ENCODE assay signal across 8 mouse cellular contexts in the genomic region with DNA sequence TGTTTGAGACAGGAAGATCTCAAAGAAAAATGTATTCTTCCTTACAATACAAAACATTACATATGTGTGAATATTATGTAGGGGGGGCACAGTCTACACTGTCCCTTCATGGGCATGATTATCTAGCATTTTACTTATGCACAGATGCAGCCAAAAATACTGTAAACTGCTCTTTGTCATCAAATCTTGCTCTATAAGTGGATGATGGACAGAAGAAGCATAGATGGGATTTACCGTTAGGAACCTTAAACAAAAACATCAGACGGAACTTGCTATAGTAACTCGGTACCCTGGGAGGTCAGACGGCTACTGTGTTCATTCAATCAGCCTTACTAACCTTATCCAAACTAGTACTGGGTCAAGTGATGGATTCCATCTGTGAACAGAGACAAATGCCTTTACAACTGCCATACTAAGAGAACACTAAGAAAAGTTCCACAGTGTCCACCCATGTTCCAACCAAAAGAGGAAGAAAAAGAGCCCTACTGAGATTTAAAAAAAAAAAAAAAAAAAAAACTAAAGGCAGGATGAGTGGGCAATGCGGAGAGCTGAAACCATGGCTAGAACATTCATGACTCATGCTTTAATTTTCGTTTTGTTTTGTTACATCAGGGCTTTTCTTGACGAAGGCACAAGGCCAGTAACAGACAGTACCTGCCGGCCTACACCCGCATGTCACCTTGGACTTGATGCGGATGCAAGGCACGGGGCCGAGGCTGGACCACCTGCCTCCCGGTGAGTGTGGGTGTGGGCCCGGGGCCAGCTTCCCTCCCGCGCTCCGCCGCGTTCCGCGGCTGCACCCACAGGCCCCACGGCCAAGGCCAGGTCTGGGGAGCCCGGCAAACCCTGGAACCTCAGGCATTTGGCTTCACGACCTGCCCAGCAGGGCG. TPM values are rescaled to one million over a fixed set of nuclear protein-coding genes. Genes with fewer than 3 reads are reported as not detected.
DNase-seq lines count a peak whose midpoint lies in the region; ATAC-seq and TF ChIP-seq lines count a peak whose summit lies in the region.

No protein-coding gene starts in this region.

- H3K79me2 ChIP-seq in MEL (ENCODE audit: control insufficient read depth, insufficient read depth, low read length, poor library complexity): no peaks in the 10 kb centered on the region; the same call in 1 of the 2 replicates

- H3K36me3 ChIP-seq in heart, embryonic 14.5 days (ENCODE audit: control insufficient read depth, insufficient read depth, low read length): no peaks in the 10 kb centered on the region
- peaks cover 0 to 10% of the 10 kb centered on the region in 2 experiments; a peak in 2 of 4 replicates for H3K36me3 ChIP-seq in MEL (ENCODE audit: control insufficient read depth in 1 of 2, insufficient read depth in 2 of 2, low read length in 2 of 2)
- H3K36me3 ChIP-seq in midbrain, embryonic 10.5 days: 0 out of 2 replicates have a peak, but pooled peaks cover 5% of the 10 kb centered on the region

- H3K4me1 ChIP-seq in heart, embryonic 14.5 days (ENCODE audit: control insufficient read depth in 2 of 2, insufficient read depth in 2 of 2, low read length in 2 of 2): peaks cover 0 to 19% of the 10 kb centered on the region in 2 experiments; a peak in 3 of 4 replicates
- peaks cover 2% of the 10 kb centered on the region in 2 experiments; a peak in 1 of 4 replicates for H3K4me1 ChIP-seq in MEL (ENCODE audit: control insufficient read depth in 1 of 2, insufficient read depth in 2 of 2, low read length in 2 of 2)
- peaks cover 22% of the 10 kb centered on the region for H3K4me1 ChIP-seq in midbrain, embryonic 10.5 days

- TF ChIP-seq EP300 in MEL (IDR thresholded peaks at IDR 0.05; ENCODE audit: low read depth in 1 of 2, low read length in 2 of 2): no peak

- H3K9ac ChIP-seq in heart, embryonic 14.5 days (ENCODE audit: low read length): peak overlapping the region; percentile 93
- H3K9ac ChIP-seq in MEL (ENCODE audit: control insufficient read depth, low read depth, low read length, poor library complexity, severe bottlenecking): peak overlapping the region; percentile 86

- peak overlapping the region; percentile 70 for H3K4me2 ChIP-seq in heart, embryonic 14.5 days (ENCODE audit: low read length)

- no peak for TF ChIP-seq CTCF in MEL (IDR thresholded peaks at IDR 0.05 in 2 of 3, conservative IDR thresholded peaks at IDR 0.05 in 1 of 3; ENCODE audit: control insufficient read depth in 1 of 3, insufficient read depth in 1 of 3, low read depth in 2 of 3, low read length in 3 of 3, poor library complexity in 1 of 3, severe bottlenecking in 1 of 3)

- WGBS in heart, embryonic 14.5 days: under 1% methylated on average over 25 of the region's 25 CpGs
- WGBS in midbrain, embryonic 10.5 days: 2% methylated on average over 25 of the region's 25 CpGs

- TF ChIP-seq RAD21 in MEL (IDR thresholded peaks at IDR 0.05; ENCODE audit: low read depth, low read length): no peak

- ATAC-seq in heart, embryonic 14.5 days (ENCODE audit: insufficient number of reproducible peaks, insufficient read depth, low FRiP score, low read depth): peak; percentile 67; the same call in 1 of the 2 replicates
- ATAC-seq in hematopoietic stem cell, adult 5-6 weeks (replicated peaks in 1 of 2; ENCODE audit: insufficient read depth in 1 of 2, low FRiP score in 2 of 2, low TSS enrichment in 1 of 2, low read depth in 1 of 2, poor library complexity in 2 of 2, severe bottlenecking in 2 of 2): peak; percentile 19 to 38; a peak in 3 of 4 replicates

- DNase-seq in heart, postnatal 25 days (ENCODE audit: low spot score): no peak
- no peak for DNase-seq in MEL (ENCODE audit: low read depth, low spot score)
- no peak for DNase-seq in midbrain, embryonic 10.5 days (ENCODE audit: low spot score)
- no peak for DNase-seq in ovary, postnatal 10 days (ENCODE audit: low spot score)
- no peak for DNase-seq in adrenal gland, postnatal 25 days
- no peak for DNase-seq in layer of hippocampus, adult 9-10 months (ENCODE audit: low spot score)

- intact Hi-C loops in heart, postnatal 25 days (cut with DNase I): no loop called here

- no peaks in the 10 kb centered on the region for H3K9me3 ChIP-seq in heart, embryonic 14.5 days (ENCODE audit: control insufficient read depth, low read length)
- H3K9me3 ChIP-seq in MEL (replicated peaks; ENCODE audit: insufficient read depth, low read length): no peaks in the 10 kb centered on the region
- H3K9me3 ChIP-seq in midbrain, embryonic 10.5 days (replicated peaks): no peaks in the 10 kb centered on the region

- no peaks in the 10 kb centered on the region for H3K27me3 ChIP-seq in heart, embryonic 14.5 days (ENCODE audit: control insufficient read depth, insufficient read depth, low read length)
- H3K27me3 ChIP-seq in MEL (ENCODE audit: control insufficient read depth in 1 of 2, insufficient read depth in 2 of 2, low read length in 2 of 2): no peaks in the 10 kb centered on the region
- H3K27me3 ChIP-seq in midbrain, embryonic 10.5 days (ENCODE audit: low read depth, poor library complexity, severe bottlenecking): no peaks in the 10 kb centered on the region

- H3K27ac ChIP-seq in heart, embryonic 14.5 days (replicated peaks in 1 of 2; ENCODE audit: control insufficient read depth in 1 of 2, insufficient read depth in 1 of 2, low read depth in 2 of 2, low read length in 2 of 2): peak overlapping the region; percentile 20 to 72
- no peak overlapping the region for H3K27ac ChIP-seq in MEL (ENCODE audit: control insufficient read depth, low read depth, low read length)
- peak overlapping the region; percentile 95 for H3K27ac ChIP-seq in midbrain, embryonic 10.5 days (replicated peaks)

- peak overlapping the region; percentile 61 to 92 for H3K4me3 ChIP-seq in heart, embryonic 14.5 days (ENCODE audit: control insufficient read depth in 1 of 2, insufficient read depth in 1 of 2, low read depth in 1 of 2, low read length in 2 of 2)
- peak overlapping the region; percentile 82 to 92 for H3K4me3 ChIP-seq in MEL (ENCODE audit: control insufficient read depth in 1 of 2, insufficient read depth in 1 of 2, low read depth in 2 of 2, low read length in 2 of 2)
- H3K4me3 ChIP-seq in midbrain, embryonic 10.5 days: peak overlapping the region; percentile 92

- peak in 1 of 2 experiments; percentile 89; a peak in 2 of 4 replicates for TF ChIP-seq POLR2A in MEL (IDR thresholded peaks at IDR 0.05; ENCODE audit: control insufficient read depth in 1 of 2, insufficient read depth in 1 of 2, low read depth in 1 of 2, low read length in 2 of 2, poor library complexity in 1 of 2)

TF ChIP-seq in MEL, 35 proteins besides CTCF, POLR2A, EP300 and RAD21:
- peak; percentile 29; the same call in 1 of the 2 replicates for TF ChIP-seq MXI1 (IDR thresholded peaks at IDR 0.05; ENCODE audit: low read depth, low read length)
- no peak for TF ChIP-seq MAX (IDR thresholded peaks at IDR 0.05; ENCODE audit: low read length)
- peak; percentile 72 for TF ChIP-seq ZNF384 (IDR thresholded peaks at IDR 0.05; ENCODE audit: low read depth, low read length)

RNA-seq across cellular contexts. Expression of a gene that starts 0.6 kb away (rescaled TPM):
- polyA plus RNA-seq in heart, embryonic 14.5 days (2014; fragmentation: Nextera tagmentation; extraction: Ambion mirVana): 74.0 and 84.6 TPM in 2 replicates
- total RNA-seq in heart, postnatal 25 days (2021): 10 to 100 TPM; 15.0 to 16.6 TPM
- 16.1 and 16.7 TPM in 2 replicates for total RNA-seq in MEL (2012; rRNA removed)
- 10 to 100 TPM in 1 of 2 experiments, not detected in 1; 22.9 TPM for polyA plus RNA-seq in MEL (2012; ENCODE audit: insufficient read depth in 1 of 2, insufficient read length in 2 of 2, low read depth in 1 of 2, low replicate concordance in 2 of 2, missing spikeins in 1 of 2)
- total RNA-seq in hematopoietic stem cell, adult 5-6 weeks (2017): 22.5 and 23.4 TPM in 2 replicates
- 107 and 109 TPM in 2 replicates for polyA plus RNA-seq in midbrain, embryonic 10.5 days (2016; fragmentation: Nextera tagmentation; extraction: Ambion mirVana)
- 43.9 and 49.1 TPM in 2 replicates for total RNA-seq in adrenal gland, postnatal 25 days (2021)
